Mouse (Mus musculus) heart, adult 2 months (tissue): ENCODE results near the gene Dstn.

Experiments
- CTCF ChIP-seq: fragments of 200-600 bp; IDR thresholded peaks from 2 replicates; pipeline ENCODE4 v1.8.1; 2022; ENCODE audit warnings: antibody characterized with exemption, mild to moderate bottlenecking, moderate library complexity
- EP300 ChIP-seq: fragments of 200-500 bp; IDR thresholded peaks from 2 replicates; pipeline ENCODE4 v1.6.1; 2011; ENCODE audit warnings: low read depth, low read length, control low read depth; ENCODE audit not compliant: insufficient read depth
- POLR2A ChIP-seq: fragments of 200-500 bp; IDR thresholded peaks from 2 replicates; pipeline ENCODE4 v1.6.1; 2011; ENCODE audit warnings: mild to moderate bottlenecking, low read depth, low read length, control low read depth; ENCODE audit not compliant: insufficient read depth

GRCm38 (mm10) chr2:143879311-143879710 is 35.8 kb upstream of the Dstn start:
- TF ChIP-seq CTCF (no peak), POLR2A (no peak), EP300 (no peak)
